Mouse (Mus musculus): Measurements from ENCODE around the gene Rrh. TPM values are rescaled to one million over a fixed set of nuclear protein-coding genes. Genes with fewer than 3 reads are reported as not detected.

Gene Rrh
- 0.05 and 0.33 TPM in 2 replicates for polyA plus RNA-seq (2015; fragmentation: Nextera tagmentation; extraction: Ambion mirVana)

DNA sequence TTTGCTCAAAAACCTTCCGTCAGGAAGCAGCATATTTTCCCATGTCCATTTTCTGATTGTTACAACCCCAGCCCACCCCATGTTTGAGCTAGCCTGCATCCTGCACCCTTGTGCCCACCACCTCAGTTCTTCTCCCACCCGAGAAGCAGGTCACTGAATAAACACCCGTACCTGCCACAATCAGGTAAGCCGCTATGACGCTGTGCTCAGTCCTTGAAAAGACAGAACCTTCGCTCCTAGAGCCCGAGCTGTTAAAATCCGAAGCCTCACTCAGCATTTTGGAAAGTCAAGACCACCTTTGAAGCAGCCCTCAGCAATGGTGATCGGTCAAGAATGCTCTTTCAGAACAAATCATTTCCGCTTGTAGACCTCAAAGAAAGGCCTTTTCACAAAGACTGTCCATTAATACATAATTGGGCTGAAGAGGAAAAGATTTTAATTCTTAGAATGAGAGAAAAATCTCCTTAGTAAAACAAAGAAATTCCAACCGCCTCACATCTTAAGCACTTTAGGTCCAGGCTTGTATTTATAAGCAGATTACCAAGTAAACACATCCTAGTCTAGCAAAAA is at the start of gene Rrh:
Gene Rrh (minus strand): TSS at position 382 of the 570 bp plus-strand sequence.
- peaks cover 32% of the 10 kb centered on the region for H3K36me3 ChIP-seq
- ATAC-seq (ENCODE audit: low FRiP score, low read depth), result no peak
- H3K27ac ChIP-seq (replicated peaks), result no peak within 1 kb of the TSS
- WGBS, result 67% methylated on average over 11 of the region's 11 CpGs
- no peak within 1 kb of the TSS for H3K4me3 ChIP-seq
- no peak within 1 kb of the TSS for H3K4me2 ChIP-seq
- H3K4me1 ChIP-seq (replicated peaks), result no peaks in the 10 kb centered on the region
- no peak within 1 kb of the TSS for H3K9ac ChIP-seq
- H3K27me3 ChIP-seq, result no peaks in the 10 kb centered on the region
- no peaks in the 10 kb centered on the region for H3K9me3 ChIP-seq

DNA sequence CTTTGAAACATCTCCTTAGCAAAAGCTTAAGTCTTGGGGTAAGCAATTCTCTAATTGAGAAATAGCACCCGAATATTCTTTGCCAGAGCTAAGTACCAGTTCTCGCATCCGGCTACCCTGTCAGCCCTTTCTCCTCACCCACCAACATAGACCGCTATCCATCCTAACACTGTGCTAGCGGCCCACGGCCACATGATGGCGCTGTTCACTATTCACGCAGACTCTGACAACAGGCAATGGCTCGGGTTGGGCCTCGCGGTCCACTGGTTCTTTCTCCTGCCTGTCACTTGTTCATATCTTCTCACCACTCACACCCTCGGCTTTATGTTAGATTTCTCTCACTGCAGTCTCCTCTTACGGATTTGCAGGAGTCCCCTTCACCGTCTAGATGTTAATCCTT is 41.3 kb upstream of the Rrh start:
- WGBS, result 52% methylated on average over 14 of the region's 14 CpGs
- Histone ChIP-seq H3K36me3 (no peaks in the 10 kb centered on the region), H3K27ac (replicated peaks) (no peak overlapping the region), H3K9me3 (no peaks in the 10 kb centered on the region), H3K4me2 (no peak overlapping the region), H3K9ac (no peak overlapping the region), H3K4me3 (no peak overlapping the region), H3K27me3 (no peaks in the 10 kb centered on the region), H3K4me1 (replicated peaks) (no peaks in the 10 kb centered on the region)
- no peak for ATAC-seq (ENCODE audit: low FRiP score, low read depth)

DNA sequence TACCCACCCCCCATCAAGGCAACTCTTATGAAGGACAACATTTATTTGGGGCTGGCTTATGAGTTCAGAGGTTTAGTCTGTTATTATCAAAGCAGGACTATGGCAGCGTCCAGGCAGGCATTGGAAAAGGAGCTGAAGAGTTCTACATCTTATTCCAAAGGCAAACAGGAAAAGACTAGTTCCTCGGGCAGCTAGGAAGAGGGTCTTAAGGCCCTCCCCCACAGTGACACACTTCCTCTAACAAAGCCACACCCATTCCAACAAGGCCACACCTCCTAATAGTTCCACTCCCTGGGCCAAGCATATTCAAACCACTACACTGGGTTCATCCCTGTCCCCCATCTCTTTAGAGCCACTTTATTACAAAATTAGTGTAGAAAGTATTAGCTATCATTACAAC is 40.2 kb upstream of the Rrh start:
- H3K27ac ChIP-seq (replicated peaks), result no peak overlapping the region
- H3K4me1 ChIP-seq (replicated peaks), result no peaks in the 10 kb centered on the region

DNA sequence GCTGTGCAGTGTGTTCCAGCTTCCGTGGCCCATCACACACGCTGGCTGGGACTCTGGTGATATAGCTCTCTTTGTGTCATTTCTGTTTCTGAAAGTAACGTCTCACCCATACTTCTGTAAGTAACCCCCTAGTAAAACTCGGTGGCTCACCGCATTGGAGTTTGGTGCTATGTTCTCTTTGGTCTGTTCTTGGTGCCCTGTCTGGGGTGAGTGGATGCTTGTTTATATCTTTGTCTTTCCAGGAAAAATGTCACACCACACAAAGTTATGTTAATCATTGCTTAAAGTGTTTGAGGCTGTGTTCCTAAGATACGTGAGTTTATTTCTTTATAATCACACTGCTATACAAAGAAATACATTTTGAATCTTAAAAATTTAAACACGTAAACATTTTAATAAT is 24.5 kb upstream of the Rrh start:
- Histone ChIP-seq H3K4me3 (no peak overlapping the region), H3K9me3 (no peaks in the 10 kb centered on the region), H3K9ac (no peak overlapping the region), H3K4me2 (no peak overlapping the region), H3K27ac (replicated peaks) (no peak overlapping the region), H3K27me3 (no peaks in the 10 kb centered on the region), H3K36me3 (no peaks in the 10 kb centered on the region), H3K4me1 (replicated peaks) (no peaks in the 10 kb centered on the region)
- no peak for ATAC-seq (ENCODE audit: low FRiP score, low read depth)
- WGBS, result 85% methylated on average over 7 of the region's 7 CpGs

More for the DNA sequence above, 40.2 kb upstream of the Rrh start:
- Histone ChIP-seq H3K4me3 (no peak overlapping the region), H3K27me3 (no peaks in the 10 kb centered on the region), H3K36me3 (no peaks in the 10 kb centered on the region), H3K9ac (no peak overlapping the region), H3K9me3 (no peaks in the 10 kb centered on the region), H3K4me2 (no peak overlapping the region)
- WGBS, result 82% methylated on average over 2 of the region's 2 CpGs
- no peak for ATAC-seq (ENCODE audit: low FRiP score, low read depth)

DNA sequence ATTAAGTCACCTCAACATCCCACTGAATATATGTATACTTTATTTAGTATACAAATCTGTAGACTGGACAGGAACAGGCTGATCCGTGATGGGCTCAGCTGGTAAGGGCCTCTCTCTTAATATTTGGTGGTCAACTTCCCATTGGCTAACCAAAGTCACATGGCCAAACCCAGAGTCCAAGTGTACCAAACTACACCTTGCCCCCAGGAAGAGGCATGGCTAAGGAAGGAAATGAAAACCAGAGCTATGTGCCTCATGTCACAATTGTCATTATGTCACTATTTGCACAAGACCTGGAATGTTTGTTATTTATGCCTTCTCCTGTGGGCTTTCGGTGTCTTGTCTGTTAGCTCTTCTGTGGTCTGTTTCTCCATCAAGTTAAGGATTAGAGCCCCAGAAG is 23.5 kb upstream of the Rrh start:
- WGBS, result 91% methylated on average over 2 of the region's 2 CpGs
- Histone ChIP-seq H3K4me3 (no peak overlapping the region), H3K4me2 (no peak overlapping the region), H3K9me3 (no peaks in the 10 kb centered on the region), H3K27me3 (no peaks in the 10 kb centered on the region), H3K4me1 (replicated peaks) (no peaks in the 10 kb centered on the region), H3K9ac (no peak overlapping the region), H3K27ac (replicated peaks) (no peak overlapping the region), H3K36me3 (no peaks in the 10 kb centered on the region)
- no peak for ATAC-seq (ENCODE audit: low FRiP score, low read depth)

DNA sequence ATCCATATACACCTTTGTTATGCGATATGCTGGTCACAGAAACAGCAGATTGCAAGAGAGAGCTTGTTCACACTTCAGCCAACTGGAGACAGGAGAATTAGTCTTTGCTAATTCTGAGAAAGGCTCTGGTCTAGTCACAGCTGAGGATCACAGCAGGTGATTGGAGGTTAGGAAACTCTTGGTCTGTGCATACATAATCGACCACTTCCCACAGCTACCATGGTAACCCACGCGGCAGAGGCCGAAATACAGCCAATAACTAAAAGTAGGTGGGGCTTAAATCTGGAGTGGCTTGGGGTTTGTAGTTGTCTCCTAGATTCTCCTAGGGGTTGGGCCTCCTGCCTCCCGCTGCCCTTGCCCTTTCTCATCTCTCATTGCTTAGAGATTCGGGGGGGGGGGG is 15.6 kb upstream of the Rrh start:
- Histone ChIP-seq H3K4me2 (no peak overlapping the region), H3K36me3 (no peaks in the 10 kb centered on the region), H3K27ac (replicated peaks) (no peak overlapping the region), H3K4me1 (replicated peaks) (0 out of 2 replicates have a peak, but pooled peaks cover 4% of the 10 kb centered on the region), H3K4me3 (no peak overlapping the region), H3K9me3 (no peaks in the 10 kb centered on the region), H3K27me3 (no peaks in the 10 kb centered on the region), H3K9ac (no peak overlapping the region)
- no peak for ATAC-seq (ENCODE audit: low FRiP score, low read depth)
- WGBS, result 42% methylated on average over 7 of the region's 7 CpGs

DNA sequence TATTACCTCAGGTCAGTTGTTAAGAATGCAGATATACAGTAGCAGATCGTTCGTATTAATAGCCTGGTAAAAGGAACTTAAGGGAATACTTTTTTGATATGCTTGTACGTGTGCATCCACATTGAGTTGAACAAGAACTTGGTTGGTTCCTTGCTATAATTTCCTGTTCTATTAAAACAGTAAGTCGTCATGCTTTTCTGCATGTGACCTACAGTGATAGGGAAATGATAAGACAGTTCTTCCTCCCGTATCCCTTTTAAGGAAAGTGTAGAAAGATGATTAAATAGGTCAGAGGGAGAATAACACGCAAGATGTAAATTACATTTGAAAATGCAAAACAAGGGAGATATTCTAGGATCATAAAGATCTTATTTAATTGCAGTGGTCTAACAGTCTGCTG is 14.6 kb upstream of the Rrh start:
- H3K4me2 ChIP-seq, result no peak overlapping the region
- H3K9ac ChIP-seq, result no peak overlapping the region
- ATAC-seq (ENCODE audit: low FRiP score, low read depth), result no peak
- no peaks in the 10 kb centered on the region for H3K36me3 ChIP-seq
- no peak overlapping the region for H3K27ac ChIP-seq (replicated peaks)
- 92% methylated on average over 6 of the region's 6 CpGs for WGBS
- no peaks in the 10 kb centered on the region for H3K27me3 ChIP-seq
- H3K4me3 ChIP-seq, result no peak overlapping the region
- no peaks in the 10 kb centered on the region for H3K9me3 ChIP-seq
- H3K4me1 ChIP-seq (replicated peaks), result 0 out of 2 replicates have a peak, but pooled peaks cover 4% of the 10 kb centered on the region

DNA sequence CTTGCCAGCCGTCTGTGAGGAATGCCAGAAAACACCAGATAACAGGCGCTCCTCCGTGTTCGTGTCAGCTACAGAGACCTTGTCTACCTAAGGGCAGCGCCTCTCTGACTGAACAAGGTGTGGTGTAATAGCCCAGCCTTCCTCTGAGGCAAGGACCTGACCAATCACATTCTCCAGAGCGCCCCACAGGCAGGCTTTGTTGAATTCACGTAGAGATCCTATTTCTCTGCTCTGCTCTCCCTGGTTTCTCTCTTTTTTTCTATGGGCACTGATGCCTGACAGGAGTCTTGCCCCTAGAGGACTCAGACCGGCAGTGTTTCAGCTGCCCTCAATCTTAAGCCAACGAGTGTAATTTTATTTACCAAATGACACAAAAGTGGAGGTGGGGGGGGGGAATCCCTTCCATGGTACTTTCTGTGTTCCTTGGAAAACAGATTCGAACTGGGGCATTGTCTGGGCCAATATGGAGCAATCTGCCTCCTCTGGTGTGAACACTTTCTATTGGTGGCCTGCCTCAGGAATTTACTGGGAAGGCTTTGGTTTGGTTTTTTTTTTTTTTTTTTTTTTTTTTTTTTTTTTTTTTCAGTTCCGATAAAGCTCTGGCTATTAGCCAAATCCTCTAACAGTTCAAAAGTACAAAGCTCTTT is 13.8 kb upstream of the Rrh start:
- Histone ChIP-seq H3K9me3 (no peaks in the 10 kb centered on the region), H3K27me3 (no peaks in the 10 kb centered on the region), H3K4me1 (replicated peaks) (0 out of 2 replicates have a peak, but pooled peaks cover 6% of the 10 kb centered on the region), H3K27ac (replicated peaks) (0 out of 2 replicates have a peak overlapping the region, but pooled peaks have one; percentile 2), H3K4me2 (peak overlapping the region; percentile 34), H3K9ac (no peak overlapping the region), H3K4me3 (no peak overlapping the region), H3K36me3 (no peaks in the 10 kb centered on the region)
- ATAC-seq (ENCODE audit: low FRiP score, low read depth), result no peak
- WGBS, result 15% methylated on average over 11 of the region's 11 CpGs

DNA sequence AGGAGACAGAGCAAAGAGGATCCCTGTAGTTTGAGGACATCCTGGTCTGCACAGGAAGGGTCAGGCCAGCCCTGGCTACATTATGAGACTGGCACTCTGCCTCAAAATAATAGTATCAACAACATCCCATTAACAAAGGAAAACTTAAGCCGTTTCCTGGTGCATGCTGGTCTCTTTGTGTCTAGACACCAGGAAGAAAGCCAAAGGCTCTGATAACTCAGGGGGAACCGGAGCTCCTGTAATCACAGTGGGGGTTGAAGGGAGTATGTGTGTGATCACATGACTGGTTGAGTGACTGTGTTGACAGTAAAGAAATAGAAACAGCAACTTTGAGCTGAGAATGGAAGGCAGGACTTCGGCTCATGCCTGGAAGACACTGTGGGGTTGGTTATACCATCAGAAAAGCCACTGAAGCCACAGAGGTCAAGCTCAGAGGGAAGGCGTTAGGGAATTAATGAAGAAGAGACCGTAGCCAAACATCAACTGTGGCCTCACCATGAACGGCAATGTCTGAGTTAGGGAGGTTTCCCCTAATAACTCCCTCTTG is 13.1 kb upstream of the Rrh start, which contains the start of gene Cfi:
Gene Cfi (plus strand): TSS at position 497 of the 547 bp plus-strand sequence.
- Histone ChIP-seq H3K36me3 (no peaks in the 10 kb centered on the region), H3K9me3 (no peaks in the 10 kb centered on the region), H3K4me2 (peak within 1 kb of the TSS; percentile 34), H3K9ac (no peak within 1 kb of the TSS), H3K27me3 (no peaks in the 10 kb centered on the region), H3K4me3 (no peak within 1 kb of the TSS), H3K27ac (replicated peaks) (0 out of 2 replicates have a peak within 1 kb of the TSS, but pooled peaks have one; percentile 2), H3K4me1 (replicated peaks) (0 out of 2 replicates have a peak, but pooled peaks cover 6% of the 10 kb centered on the region)
- WGBS, result 67% methylated on average over 6 of the region's 6 CpGs
- ATAC-seq (ENCODE audit: low FRiP score, low read depth), result no peak

DNA sequence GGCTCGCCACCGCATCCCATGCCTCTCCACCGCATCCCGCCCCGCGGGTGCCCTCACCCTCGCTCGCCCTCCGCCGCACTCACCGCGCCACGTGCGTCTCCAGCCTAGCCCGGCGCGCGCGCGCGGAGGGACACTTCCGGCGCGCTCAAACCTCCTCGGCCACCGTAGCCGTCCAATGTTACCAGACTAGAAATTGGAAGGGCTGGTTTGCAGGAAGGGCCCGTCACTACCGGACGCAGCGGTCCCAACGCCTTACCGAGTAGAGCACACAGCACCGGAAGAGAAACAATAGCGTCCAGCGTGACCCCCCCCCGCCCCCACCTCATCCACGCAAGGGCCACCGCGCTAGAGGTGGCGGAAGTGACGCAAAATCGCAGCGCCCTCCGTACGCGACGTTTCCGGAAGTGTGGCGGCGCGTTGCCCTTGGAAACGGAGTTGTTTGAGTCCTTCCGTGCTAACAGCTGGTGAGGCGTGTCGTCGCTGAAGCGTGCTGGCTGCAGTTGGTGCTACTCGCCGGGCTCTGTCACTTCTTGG is 8.7 kb upstream of the Rrh start, which contains the start of gene Gar1:
Gene Gar1 (minus strand): TSS at position 362 of the 534 bp plus-strand sequence.
- Histone ChIP-seq H3K27ac (replicated peaks) (peak within 1 kb of the TSS; percentile 93), H3K27me3 (no peaks in the 10 kb centered on the region), H3K36me3 (peaks cover 7% of the 10 kb centered on the region; the same call in 1 of the 2 replicates), H3K9ac (peak within 1 kb of the TSS; percentile 74), H3K4me2 (peak within 1 kb of the TSS; percentile 77), H3K4me1 (replicated peaks) (peaks cover 22% of the 10 kb centered on the region), H3K9me3 (no peaks in the 10 kb centered on the region), H3K4me3 (peak within 1 kb of the TSS; percentile 87)
- peak; percentile 98 for ATAC-seq (ENCODE audit: low FRiP score, low read depth)
- under 1% methylated on average over 60 of the region's 60 CpGs for WGBS

DNA sequence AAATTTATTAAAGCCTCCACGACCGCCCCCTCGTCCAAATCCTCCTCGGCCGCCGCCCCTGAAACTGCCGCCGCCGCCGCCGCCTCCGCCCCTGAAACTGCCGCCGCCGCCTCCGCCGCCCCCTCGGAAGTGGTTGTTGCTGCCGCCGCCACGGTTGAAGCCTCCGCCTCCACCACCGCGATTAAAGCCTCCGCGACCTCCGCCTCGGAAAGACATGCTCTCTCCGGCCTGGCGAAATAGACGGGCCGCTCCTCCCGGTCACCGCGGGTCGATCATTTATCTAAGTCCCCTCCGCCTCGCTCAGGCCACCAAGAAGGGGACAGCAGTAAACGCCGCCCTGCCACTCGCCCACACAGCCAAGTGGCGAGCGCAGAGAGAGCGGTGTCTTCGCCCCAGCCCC is 8.2 kb upstream of the Rrh start:
- H3K27me3 ChIP-seq, result no peaks in the 10 kb centered on the region
- no peaks in the 10 kb centered on the region for H3K9me3 ChIP-seq
- WGBS, result under 1% methylated on average over 43 of the region's 45 CpGs
- H3K4me1 ChIP-seq (replicated peaks), result peaks cover 20% of the 10 kb centered on the region
- peak overlapping the region; percentile 93 for H3K27ac ChIP-seq (replicated peaks)
- ATAC-seq (ENCODE audit: low FRiP score, low read depth), result no peak
- peak overlapping the region; percentile 77 for H3K4me2 ChIP-seq
- peaks cover 12% of the 10 kb centered on the region; the same call in 1 of the 2 replicates for H3K36me3 ChIP-seq
- H3K4me3 ChIP-seq, result peak overlapping the region; percentile 87
- peak overlapping the region; percentile 74 for H3K9ac ChIP-seq

DNA sequence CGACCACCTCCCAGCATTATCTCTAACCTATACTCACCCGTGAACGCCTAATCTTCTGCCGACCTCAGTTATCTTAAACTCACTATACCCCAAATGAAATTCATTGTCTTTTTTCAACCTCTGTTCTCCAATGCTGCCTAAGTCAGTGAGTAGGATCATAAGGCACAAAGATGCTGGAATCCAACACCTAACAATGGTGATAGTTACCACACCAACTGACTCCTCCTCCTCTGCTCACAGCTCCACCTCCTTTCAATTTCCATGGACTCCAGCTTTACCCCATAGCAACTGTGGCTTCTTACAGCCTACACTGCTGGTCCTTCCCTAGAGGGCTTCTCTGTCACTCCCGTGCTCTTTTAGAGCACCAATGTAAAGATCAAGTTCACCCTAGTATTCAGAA is 5.3 kb upstream of the Rrh start:
- WGBS, result 97% methylated on average over 5 of the region's 5 CpGs
- no peak overlapping the region for H3K9ac ChIP-seq
- no peak overlapping the region for H3K27ac ChIP-seq (replicated peaks)
- ATAC-seq (ENCODE audit: low FRiP score, low read depth), result no peak
- no peak overlapping the region for H3K4me3 ChIP-seq
- H3K4me2 ChIP-seq, result no peak overlapping the region
- no peaks in the 10 kb centered on the region for H3K9me3 ChIP-seq
- peaks cover 20% of the 10 kb centered on the region for H3K4me1 ChIP-seq (replicated peaks)
- H3K36me3 ChIP-seq, result peaks cover 32% of the 10 kb centered on the region
- no peaks in the 10 kb centered on the region for H3K27me3 ChIP-seq

Data from hindbrain, embryonic 15.5 days (tissue).